Mouse (Mus musculus) embryo, embryonic 11 days (tissue): ENCODE results near the gene Ggcx.

ENCODE experiments used
- DNase-seq: peaks from one replicate; pipeline ENCODE4 v3.0.0-alpha.2; 2015

The Ggcx gene

GRCm38 (mm10) chr6:72414076-72414756 lies at the start of gene Ggcx:
Gene Ggcx (plus strand): TSS chr6:72414308.
- DNase-seq, result peak; percentile 99

- DNase-seq, result no peak
These were observed 49.1 kb upstream of the Ggcx start for GRCm38 (mm10) chr6:72364985-72365384.

- no peak for DNase-seq
These were observed 47.8 kb upstream of the Ggcx start for GRCm38 (mm10) chr6:72366304-72366703.

GRCm38 (mm10) chr6:72366844-72367443 lies 47.2 kb upstream of the Ggcx start, which contains the start of gene Rnf181:
Gene Rnf181 (minus strand): TSS chr6:72366956.
- no peak for DNase-seq

- DNase-seq, result no peak
These were observed 46.6 kb upstream of the Ggcx start for GRCm38 (mm10) chr6:72367460-72367974.

GRCm38 (mm10) chr6:72369557-72369956 lies 44.6 kb upstream of the Ggcx start:
- no peak for DNase-seq

- DNase-seq, result no peak
These were observed 44.0 kb upstream of the Ggcx start for GRCm38 (mm10) chr6:72370091-72370490.

GRCm38 (mm10) chr6:72371147-72371546 lies 43.0 kb upstream of the Ggcx start:
- no peak for DNase-seq

GRCm38 (mm10) chr6:72371571-72371970 lies 42.5 kb upstream of the Ggcx start:
- DNase-seq, result no peak

- no peak for DNase-seq
These were observed 40.9 kb upstream of the Ggcx start for GRCm38 (mm10) chr6:72373184-72373583.

GRCm38 (mm10) chr6:72374206-72374605 lies 39.9 kb upstream of the Ggcx start:
- DNase-seq, result no peak

- no peak for DNase-seq
These were observed 39.1 kb upstream of the Ggcx start for GRCm38 (mm10) chr6:72374820-72375563.

GRCm38 (mm10) chr6:72378510-72379234 lies 35.4 kb upstream of the Ggcx start:
- no peak for DNase-seq

GRCm38 (mm10) chr6:72379377-72380130 lies 34.6 kb upstream of the Ggcx start:
- DNase-seq, result no peak

- DNase-seq, result peak; percentile 76
These were observed 33.9 kb upstream of the Ggcx start, which contains the start of gene Vamp5 for GRCm38 (mm10) chr6:72380131-72380770. Gene Vamp5 (minus strand): TSS chr6:72380468.

GRCm38 (mm10) chr6:72382494-72382893 lies 31.6 kb upstream of the Ggcx start:
- DNase-seq, result no peak

- no peak for DNase-seq
These were observed 30.8 kb upstream of the Ggcx start for GRCm38 (mm10) chr6:72383142-72383820.

GRCm38 (mm10) chr6:72383952-72384351 lies 30.2 kb upstream of the Ggcx start:
- DNase-seq, result no peak

GRCm38 (mm10) chr6:72385258-72385657 lies 28.9 kb upstream of the Ggcx start:
- no peak for DNase-seq

GRCm38 (mm10) chr6:72386561-72386960 lies 27.5 kb upstream of the Ggcx start:
- no peak for DNase-seq

GRCm38 (mm10) chr6:72387816-72388215 lies 26.3 kb upstream of the Ggcx start:
- DNase-seq, result no peak
